Mouse (Mus musculus): ENCODE results near the gene Ocel1. TPM values are rescaled to one million over a fixed set of nuclear protein-coding genes. Genes with fewer than 3 reads are reported as not detected.

The Ocel1 gene
- polyA plus RNA-seq, 1 experiment = 1.9 TPM

- peak overlapping the region; percentile 49 for H3K4me3 ChIP-seq (ENCODE audit: low read depth, low read length)
- H3K27ac ChIP-seq (ENCODE audit: insufficient read depth, low read length) = no peak overlapping the region
Observed at GRCm38 (mm10) chr8:71375581-71376422, 4.7 kb downstream of the Ocel1 start.

GRCm38 (mm10) chr8:71376423-71377030, 5.4 kb downstream of the Ocel1 start:
- Histone ChIP-seq H3K36me3 (ENCODE audit: control insufficient read depth, insufficient read depth, low read length, poor library complexity, severe bottlenecking) (no peaks in the 10 kb centered on the region), H3K9ac (ENCODE audit: low read depth, poor library complexity, severe bottlenecking) (peak overlapping the region; percentile 11; the same call in 1 of the 2 replicates), H3K27ac (ENCODE audit: insufficient read depth, low read length) (no peak overlapping the region), H3K9me3 (replicated peaks; ENCODE audit: control insufficient read depth, insufficient read depth, low read length, poor library complexity, severe bottlenecking) (no peaks in the 10 kb centered on the region), H3K4me1 (ENCODE audit: control insufficient read depth, insufficient read depth, low read length) (peaks cover 9% of the 10 kb centered on the region), H3K4me3 (ENCODE audit: low read depth, low read length) (peak overlapping the region; percentile 49), H3K27me3 (ENCODE audit: control insufficient read depth, insufficient read depth, low read length, poor library complexity, severe bottlenecking) (no peaks in the 10 kb centered on the region)
- TF ChIP-seq EP300 (IDR thresholded peaks at IDR 0.05; ENCODE audit: insufficient read depth, low read depth, low read length) = no peak
- no peak for TF ChIP-seq POLR2A (IDR thresholded peaks at IDR 0.05; ENCODE audit: insufficient read depth, low read length)
- no peak for TF ChIP-seq CTCF (IDR thresholded peaks at IDR 0.05; ENCODE audit: low read depth, low read length)

More at GRCm38 (mm10) chr8:71375581-71376422, 4.7 kb downstream of the Ocel1 start:
- Histone ChIP-seq H3K9ac (ENCODE audit: low read depth, poor library complexity, severe bottlenecking) (peak overlapping the region; percentile 11; the same call in 1 of the 2 replicates), H3K4me1 (ENCODE audit: control insufficient read depth, insufficient read depth, low read length) (peaks cover 9% of the 10 kb centered on the region), H3K27me3 (ENCODE audit: control insufficient read depth, insufficient read depth, low read length, poor library complexity, severe bottlenecking) (no peaks in the 10 kb centered on the region), H3K36me3 (ENCODE audit: control insufficient read depth, insufficient read depth, low read length, poor library complexity, severe bottlenecking) (no peaks in the 10 kb centered on the region), H3K9me3 (replicated peaks; ENCODE audit: control insufficient read depth, insufficient read depth, low read length, poor library complexity, severe bottlenecking) (no peaks in the 10 kb centered on the region)
- peak; percentile 36 for TF ChIP-seq CTCF (IDR thresholded peaks at IDR 0.05; ENCODE audit: low read depth, low read length)
- TF ChIP-seq EP300 (IDR thresholded peaks at IDR 0.05; ENCODE audit: insufficient read depth, low read depth, low read length) = peak; percentile 66; the same call in 1 of the 2 replicates
- TF ChIP-seq POLR2A (IDR thresholded peaks at IDR 0.05; ENCODE audit: insufficient read depth, low read length) = no peak

GRCm38 (mm10) chr8:71379008-71379407, 7.9 kb downstream of the Ocel1 start:
- no peak for TF ChIP-seq CTCF (IDR thresholded peaks at IDR 0.05; ENCODE audit: low read depth, low read length)
- TF ChIP-seq POLR2A (IDR thresholded peaks at IDR 0.05; ENCODE audit: insufficient read depth, low read length) = no peak
- no peak for TF ChIP-seq EP300 (IDR thresholded peaks at IDR 0.05; ENCODE audit: insufficient read depth, low read depth, low read length)
- no peak overlapping the region for H3K4me3 ChIP-seq (ENCODE audit: low read depth, low read length)
- no peaks in the 10 kb centered on the region for H3K9me3 ChIP-seq (replicated peaks; ENCODE audit: control insufficient read depth, insufficient read depth, low read length, poor library complexity, severe bottlenecking)
- no peak overlapping the region for H3K27ac ChIP-seq (ENCODE audit: insufficient read depth, low read length)
- H3K36me3 ChIP-seq (ENCODE audit: control insufficient read depth, insufficient read depth, low read length, poor library complexity, severe bottlenecking) = no peaks in the 10 kb centered on the region
- no peaks in the 10 kb centered on the region for H3K27me3 ChIP-seq (ENCODE audit: control insufficient read depth, insufficient read depth, low read length, poor library complexity, severe bottlenecking)
- H3K4me1 ChIP-seq (ENCODE audit: control insufficient read depth, insufficient read depth, low read length) = peaks cover 10% of the 10 kb centered on the region
- H3K9ac ChIP-seq (ENCODE audit: low read depth, poor library complexity, severe bottlenecking) = no peak overlapping the region

GRCm38 (mm10) chr8:71379512-71380075, 8.5 kb downstream of the Ocel1 start:
- Histone ChIP-seq H3K9ac (ENCODE audit: low read depth, poor library complexity, severe bottlenecking) (peak overlapping the region; percentile 90; the same call in 1 of the 2 replicates), H3K4me1 (ENCODE audit: control insufficient read depth, insufficient read depth, low read length) (peaks cover 9% of the 10 kb centered on the region), H3K27ac (ENCODE audit: insufficient read depth, low read length) (no peak overlapping the region), H3K4me3 (ENCODE audit: low read depth, low read length) (peak overlapping the region; percentile 72), H3K27me3 (ENCODE audit: control insufficient read depth, insufficient read depth, low read length, poor library complexity, severe bottlenecking) (no peaks in the 10 kb centered on the region), H3K36me3 (ENCODE audit: control insufficient read depth, insufficient read depth, low read length, poor library complexity, severe bottlenecking) (no peaks in the 10 kb centered on the region), H3K9me3 (replicated peaks; ENCODE audit: control insufficient read depth, insufficient read depth, low read length, poor library complexity, severe bottlenecking) (no peaks in the 10 kb centered on the region)
- TF ChIP-seq CTCF (IDR thresholded peaks at IDR 0.05; ENCODE audit: low read depth, low read length) = no peak
- no peak for TF ChIP-seq POLR2A (IDR thresholded peaks at IDR 0.05; ENCODE audit: insufficient read depth, low read length)
- TF ChIP-seq EP300 (IDR thresholded peaks at IDR 0.05; ENCODE audit: insufficient read depth, low read depth, low read length) = no peak

GRCm38 (mm10) chr8:71380178-71381171, 9.4 kb downstream of the Ocel1 start:
- no peak overlapping the region for H3K27ac ChIP-seq (ENCODE audit: insufficient read depth, low read length)
- H3K4me3 ChIP-seq (ENCODE audit: low read depth, low read length) = peak overlapping the region; percentile 72
- H3K4me1 ChIP-seq (ENCODE audit: control insufficient read depth, insufficient read depth, low read length) = peaks cover 2% of the 10 kb centered on the region
- peak overlapping the region; percentile 90 for H3K9ac ChIP-seq (ENCODE audit: low read depth, poor library complexity, severe bottlenecking)
- TF ChIP-seq EP300 (IDR thresholded peaks at IDR 0.05; ENCODE audit: insufficient read depth, low read depth, low read length) (no peak), CTCF (IDR thresholded peaks at IDR 0.05; ENCODE audit: low read depth, low read length) (no peak), POLR2A (IDR thresholded peaks at IDR 0.05; ENCODE audit: insufficient read depth, low read length) (no peak)
- H3K36me3 ChIP-seq (ENCODE audit: control insufficient read depth, insufficient read depth, low read length, poor library complexity, severe bottlenecking) = no peaks in the 10 kb centered on the region
- H3K9me3 ChIP-seq (replicated peaks; ENCODE audit: control insufficient read depth, insufficient read depth, low read length, poor library complexity, severe bottlenecking) = no peaks in the 10 kb centered on the region
- H3K27me3 ChIP-seq (ENCODE audit: control insufficient read depth, insufficient read depth, low read length, poor library complexity, severe bottlenecking) = no peaks in the 10 kb centered on the region

All from ES-Bruce4 (cell line).